Comparison of ENCODE assay signal across 9 mouse cellular contexts in genomic region chr19:17354797-17355196, GRCm38 (mm10). TPM values are rescaled to one million over a fixed set of nuclear protein-coding genes. Genes with fewer than 3 reads are reported as not detected.
DNase-seq lines count a peak whose midpoint lies in the region; ATAC-seq and TF ChIP-seq lines count a peak whose summit lies in the region.
"Had no signal": no experiment of that assay in that cellular context is flagged by ENCODE, and none has a peak within 500 bp of the region (broad histone marks: within the 10 kb centered on the region; RNA-seq: fewer than 3 reads in every experiment).

No protein-coding gene starts in this region.

- H3K27ac ChIP-seq in lung, embryonic 14.5 days (ENCODE audit: low read depth): no peak overlapping the region
- no peak overlapping the region for H3K27ac ChIP-seq in embryonic facial prominence, embryonic 14.5 days (replicated peaks; ENCODE audit: low read depth, low read length)
- H3K27ac ChIP-seq: forebrain, embryonic 13.5 days had no signal

- DNase-seq in heart, adult 11 months: peak; percentile 12
- DNase-seq in heart, adult 18-20 months: no peak
- DNase-seq in lung, embryonic 14.5 days: no peak
- no peak for DNase-seq in lung, postnatal 14 days
- no peak for DNase-seq in embryonic facial prominence, embryonic 14.5 days (ENCODE audit: low spot score)
- no peak for DNase-seq in testis, postnatal 10 days (ENCODE audit: low spot score)
- no peak for DNase-seq in frontal cortex, postnatal 10 days (ENCODE audit: low spot score in 2 of 2)

- H3K27me3 ChIP-seq in lung, embryonic 14.5 days (ENCODE audit: insufficient read depth, low read length): no peaks in the 10 kb centered on the region
- 0 out of 2 replicates have a peak, but pooled peaks cover 9% of the 10 kb centered on the region for H3K27me3 ChIP-seq in embryonic facial prominence, embryonic 14.5 days (replicated peaks; ENCODE audit: control insufficient read depth, insufficient read depth, low read length)

- peak overlapping the region; percentile 87 for H3K4me2 ChIP-seq in lung, embryonic 14.5 days
- peak overlapping the region; percentile 83 for H3K4me2 ChIP-seq in embryonic facial prominence, embryonic 14.5 days (ENCODE audit: low read depth, low read length)
- H3K4me2 ChIP-seq: forebrain, embryonic 13.5 days had no signal

- TF ChIP-seq CTCF in lung, embryonic 14.5 days (IDR thresholded peaks at IDR 0.05; ENCODE audit: low read depth): no peak

- H3K9ac ChIP-seq in lung, embryonic 14.5 days: no peak overlapping the region
- no peak overlapping the region for H3K9ac ChIP-seq in embryonic facial prominence, embryonic 14.5 days (ENCODE audit: low read depth, low read length)
- H3K9ac ChIP-seq: forebrain, embryonic 13.5 days had no signal

- 38% methylated on average over 4 of the region's 4 CpGs for WGBS in lung, embryonic 14.5 days
- WGBS in embryonic facial prominence, embryonic 14.5 days: 41% methylated on average over 4 of the region's 4 CpGs

- H3K9me3 ChIP-seq in lung, embryonic 14.5 days (ENCODE audit: low read depth, low read length): no peaks in the 10 kb centered on the region
- no peaks in the 10 kb centered on the region for H3K9me3 ChIP-seq in embryonic facial prominence, embryonic 14.5 days (ENCODE audit: control insufficient read depth, low read length)
- H3K9me3 ChIP-seq: forebrain, embryonic 13.5 days had no signal

- peak overlapping the region; percentile 54 for H3K4me3 ChIP-seq in lung, embryonic 14.5 days (ENCODE audit: low read depth, low read length)
- H3K4me3 ChIP-seq in embryonic facial prominence, embryonic 14.5 days (ENCODE audit: low read depth, low read length): no peak overlapping the region
- H3K4me3 ChIP-seq: forebrain, embryonic 13.5 days had no signal

- no peaks in the 10 kb centered on the region for H3K36me3 ChIP-seq in lung, embryonic 14.5 days (ENCODE audit: insufficient read depth)
- no peaks in the 10 kb centered on the region for H3K36me3 ChIP-seq in embryonic facial prominence, embryonic 14.5 days (ENCODE audit: control insufficient read depth, insufficient read depth, low read length)

- no peaks in the 10 kb centered on the region for H3K4me1 ChIP-seq in lung, embryonic 14.5 days (ENCODE audit: insufficient read depth)
- H3K4me1 ChIP-seq in embryonic facial prominence, embryonic 14.5 days (ENCODE audit: control insufficient read depth, insufficient read depth, low read length): no peaks in the 10 kb centered on the region; the same call in 1 of the 2 replicates

- ATAC-seq in lung, embryonic 14.5 days (ENCODE audit: insufficient read depth): no peak
- ATAC-seq in embryonic facial prominence, embryonic 14.5 days (ENCODE audit: low read depth): no peak
- ATAC-seq in megakaryocyte-erythroid progenitor cell, adult 5-6 weeks (replicated peaks; ENCODE audit: low FRiP score, low TSS enrichment, poor library complexity, severe bottlenecking): peak; percentile 61
- ATAC-seq: forebrain, embryonic 13.5 days had no signal

RNA-seq across cellular contexts. Expression of gene Gcnt1, which starts 17.8 kb away (rescaled TPM):
- total RNA-seq in heart, adult 18-20 months (2021): 10 to 100 TPM; 17.0 to 17.3 TPM
- 5.4 and 6.0 TPM in 2 replicates for polyA plus RNA-seq in lung, embryonic 14.5 days (2014; fragmentation: Nextera tagmentation; extraction: Ambion mirVana)
- polyA plus RNA-seq in embryonic facial prominence, embryonic 14.5 days (2014; fragmentation: Nextera tagmentation; extraction: Ambion mirVana): 7.6 and 7.8 TPM in 2 replicates
- 12.0 and 26.0 TPM in 2 replicates for total RNA-seq in megakaryocyte-erythroid progenitor cell, adult 5-6 weeks (2014; fragmentation: Nextera tagmentation)
- total RNA-seq in megakaryocyte-erythroid progenitor cell, adult 5-6 weeks (2017): 18.0 and 23.7 TPM in 2 replicates

RNA-seq across cellular contexts. Expression of gene Rfk, which starts 39.0 kb away (rescaled TPM):
- total RNA-seq in heart, adult 18-20 months (2021): 10 to 100 TPM; 59.7 to 80.6 TPM
- 64.1 and 70.1 TPM in 2 replicates for polyA plus RNA-seq in lung, embryonic 14.5 days (2014; fragmentation: Nextera tagmentation; extraction: Ambion mirVana)
- 64.7 and 68.8 TPM in 2 replicates for polyA plus RNA-seq in embryonic facial prominence, embryonic 14.5 days (2014; fragmentation: Nextera tagmentation; extraction: Ambion mirVana)
- total RNA-seq in megakaryocyte-erythroid progenitor cell, adult 5-6 weeks (2014; fragmentation: Nextera tagmentation): 51.3 and 62.6 TPM in 2 replicates
- 49.0 and 49.4 TPM in 2 replicates for total RNA-seq in megakaryocyte-erythroid progenitor cell, adult 5-6 weeks (2017)
